Mouse (Mus musculus): ENCODE measurements around the gene AW549877. TPM values are rescaled to one million over a fixed set of nuclear protein-coding genes. Genes with fewer than 3 reads are reported as not detected.

Gene AW549877
- polyA plus RNA-seq, 1 experiment from 2014 or later, result 6.7 TPM

DNA sequence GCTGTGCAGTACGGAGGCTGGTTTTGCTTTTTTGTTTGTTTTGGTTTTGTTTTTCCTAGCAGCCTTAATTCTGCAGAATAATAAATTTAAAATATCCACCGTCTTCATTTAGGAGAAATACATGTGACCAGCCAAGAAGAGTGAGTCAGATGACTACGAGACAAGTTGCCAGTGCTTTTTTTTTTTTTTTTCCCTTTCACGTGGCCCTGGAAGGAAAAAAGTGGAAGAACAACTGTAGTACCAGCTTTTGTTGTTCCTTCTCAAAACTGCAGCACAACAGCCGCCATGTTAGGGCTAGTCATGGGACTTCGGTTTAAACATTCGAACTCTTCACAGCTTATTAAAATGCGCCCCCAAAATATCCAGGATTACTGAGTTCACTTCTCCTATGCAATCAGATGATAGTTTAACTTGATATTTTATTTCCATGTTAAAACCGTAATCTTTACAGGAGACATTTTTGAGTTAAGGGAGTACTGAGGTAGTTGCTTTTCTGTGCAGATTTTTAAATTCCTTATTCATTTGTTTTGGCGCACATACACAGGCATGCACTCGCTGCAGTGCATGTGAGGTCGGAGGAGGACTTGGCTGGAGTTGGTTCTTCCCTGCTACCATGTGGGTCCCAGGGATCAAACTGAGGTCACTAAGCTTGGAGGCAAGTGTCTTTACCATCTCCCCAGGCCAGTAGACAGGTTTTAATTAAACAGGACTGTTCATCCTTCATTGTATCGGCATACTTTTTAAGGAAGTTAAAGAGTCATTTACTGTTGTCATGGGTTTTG, 29.4 kb upstream of the AW549877 start:
- Histone ChIP-seq H3K9ac (no peak overlapping the region), H3K36me3 (replicated peaks) (no peaks in the 10 kb centered on the region), H3K4me3 (replicated peaks) (no peak overlapping the region), H3K27me3 (peaks cover 12% of the 10 kb centered on the region), H3K27ac (replicated peaks) (no peak overlapping the region), H3K9me3 (replicated peaks) (no peaks in the 10 kb centered on the region), H3K4me1 (replicated peaks) (peaks cover 11% of the 10 kb centered on the region; the same call in 1 of the 2 replicates), H3K4me2 (no peak overlapping the region)
- WGBS (ENCODE audit: insufficient replicate concordance), result 68% methylated on average over 13 of the region's 13 CpGs
- ATAC-seq (ENCODE audit: insufficient read depth), result no peak

DNA sequence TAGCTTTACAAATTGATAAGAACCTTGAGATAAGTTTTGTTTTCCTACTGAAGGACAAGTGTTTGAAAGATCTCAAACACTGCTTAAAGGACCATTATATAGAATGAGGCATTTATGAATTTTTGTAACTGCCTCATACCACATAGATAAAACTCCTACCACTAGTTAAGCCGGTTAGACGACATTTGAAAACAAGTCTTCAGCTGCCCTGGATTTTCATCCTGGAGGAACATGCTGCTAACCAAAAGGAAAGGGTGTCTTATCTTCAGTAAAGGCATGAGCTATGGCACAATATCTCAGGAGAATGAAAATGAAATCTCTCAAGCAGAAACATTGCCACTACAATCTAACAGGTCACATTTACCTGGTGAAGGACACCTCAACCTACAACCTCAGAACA, 28.2 kb upstream of the AW549877 start:
- Histone ChIP-seq H3K27ac (replicated peaks) (no peak overlapping the region), H3K9me3 (replicated peaks) (no peaks in the 10 kb centered on the region), H3K27me3 (peaks cover 12% of the 10 kb centered on the region), H3K4me2 (no peak overlapping the region), H3K9ac (no peak overlapping the region), H3K36me3 (replicated peaks) (no peaks in the 10 kb centered on the region), H3K4me3 (replicated peaks) (no peak overlapping the region), H3K4me1 (replicated peaks) (peaks cover 11% of the 10 kb centered on the region; the same call in 1 of the 2 replicates)
- ATAC-seq (ENCODE audit: insufficient read depth), result no peak
- WGBS (ENCODE audit: insufficient replicate concordance), result 62% methylated on average over 2 of the region's 2 CpGs

DNA sequence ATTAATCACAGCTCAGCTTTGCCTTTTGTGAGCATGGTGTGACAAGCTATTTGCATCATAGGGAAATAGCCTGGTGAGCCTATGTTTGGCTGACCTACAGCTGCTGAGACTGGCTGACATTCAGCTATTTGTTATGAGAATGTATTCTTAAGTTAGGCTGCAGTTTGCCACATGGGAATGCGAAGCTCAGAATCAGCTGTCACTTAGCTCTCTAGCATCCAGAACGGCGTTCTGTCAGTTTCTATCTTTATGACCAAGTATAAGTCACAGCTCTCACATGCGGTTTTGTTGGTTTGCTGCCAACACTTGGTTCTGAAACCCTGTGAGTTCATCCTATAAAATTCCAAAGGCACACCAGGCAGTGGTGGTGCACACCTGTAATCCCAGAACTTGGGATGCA, 25.2 kb upstream of the AW549877 start:
- H3K4me2 ChIP-seq, result no peak overlapping the region
- no peaks in the 10 kb centered on the region for H3K9me3 ChIP-seq (replicated peaks)
- no peaks in the 10 kb centered on the region for H3K36me3 ChIP-seq (replicated peaks)
- no peak overlapping the region for H3K4me3 ChIP-seq (replicated peaks)
- 59% methylated on average over 4 of the region's 4 CpGs for WGBS (ENCODE audit: insufficient replicate concordance)
- H3K27ac ChIP-seq (replicated peaks), result no peak overlapping the region
- H3K4me1 ChIP-seq (replicated peaks), result no peaks in the 10 kb centered on the region
- no peak overlapping the region for H3K9ac ChIP-seq
- no peaks in the 10 kb centered on the region for H3K27me3 ChIP-seq
- no peak for ATAC-seq (ENCODE audit: insufficient read depth)

DNA sequence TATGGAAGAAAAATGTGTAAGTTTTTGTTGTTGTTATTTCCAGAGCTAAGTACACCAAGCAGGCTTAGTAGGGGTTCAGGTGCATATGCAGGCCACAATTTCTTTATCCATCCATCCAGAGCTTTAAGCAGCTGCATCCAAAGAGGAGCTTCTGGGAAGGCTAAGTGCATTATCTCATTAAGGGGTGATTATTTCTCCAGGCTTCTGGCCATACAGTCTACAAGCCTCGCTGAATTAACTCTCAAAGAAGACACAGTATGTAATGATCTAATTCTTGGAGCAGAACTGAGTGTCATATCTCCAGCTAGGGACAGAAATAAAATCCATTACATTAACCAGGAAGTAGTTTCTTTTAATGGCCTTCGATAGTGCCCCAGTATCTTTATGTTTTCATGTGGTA, 18.3 kb upstream of the AW549877 start:
- WGBS (ENCODE audit: insufficient replicate concordance), result 65% methylated on average over 2 of the region's 2 CpGs
- no peak overlapping the region for H3K9ac ChIP-seq
- no peaks in the 10 kb centered on the region for H3K4me1 ChIP-seq (replicated peaks)
- H3K4me2 ChIP-seq, result no peak overlapping the region
- H3K27me3 ChIP-seq, result no peaks in the 10 kb centered on the region
- H3K4me3 ChIP-seq (replicated peaks), result no peak overlapping the region
- H3K9me3 ChIP-seq (replicated peaks), result no peaks in the 10 kb centered on the region
- H3K36me3 ChIP-seq (replicated peaks), result no peaks in the 10 kb centered on the region
- ATAC-seq (ENCODE audit: insufficient read depth), result no peak
- no peak overlapping the region for H3K27ac ChIP-seq (replicated peaks)

DNA sequence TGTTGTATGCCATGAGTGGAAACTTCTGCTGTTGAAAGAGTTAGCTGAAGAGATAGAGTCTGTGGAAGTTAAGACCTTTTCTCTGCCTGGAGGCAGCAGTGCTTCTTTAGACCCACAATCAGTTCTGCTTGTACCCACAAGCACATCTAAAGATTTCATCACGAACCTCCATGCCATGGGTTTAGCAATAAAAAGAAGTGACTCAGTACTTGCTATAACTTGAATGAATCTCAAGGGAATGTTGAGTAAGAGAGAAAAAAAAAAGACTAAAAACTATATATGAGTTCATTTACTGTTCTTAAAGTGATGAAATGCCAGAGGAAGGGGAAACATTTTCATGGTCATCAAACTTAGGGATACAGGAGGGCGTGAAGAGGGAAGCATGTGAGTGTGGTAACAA, 5.0 kb upstream of the AW549877 start:
- Histone ChIP-seq H3K4me1 (replicated peaks) (peaks cover 4% of the 10 kb centered on the region), H3K27me3 (no peaks in the 10 kb centered on the region), H3K4me2 (no peak overlapping the region), H3K9me3 (replicated peaks) (no peaks in the 10 kb centered on the region), H3K27ac (replicated peaks) (no peak overlapping the region), H3K36me3 (replicated peaks) (no peaks in the 10 kb centered on the region), H3K9ac (no peak overlapping the region), H3K4me3 (replicated peaks) (no peak overlapping the region)
- ATAC-seq (ENCODE audit: insufficient read depth), result no peak
- 45% methylated on average over 2 of the region's 2 CpGs for WGBS (ENCODE audit: insufficient replicate concordance)

DNA sequence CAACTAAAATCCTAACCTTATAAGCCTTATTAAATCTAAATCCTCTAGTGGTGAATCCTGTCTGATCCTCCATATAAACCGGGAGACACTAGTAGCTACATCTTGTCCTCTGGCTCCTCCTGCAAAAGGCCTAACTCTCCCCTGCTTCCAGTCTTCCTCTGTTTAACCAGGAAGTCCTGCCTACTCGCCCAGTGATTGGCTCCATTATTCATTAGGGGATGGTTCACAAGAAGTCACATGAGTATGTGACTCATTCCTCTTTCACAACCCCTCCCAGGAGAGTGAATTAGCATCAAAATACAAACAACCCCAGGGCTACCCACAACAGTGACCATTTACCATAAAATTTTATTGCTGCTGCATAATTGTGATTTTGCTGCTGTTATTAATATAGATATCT, 3.6 kb upstream of the AW549877 start:
- no peak overlapping the region for H3K9ac ChIP-seq
- H3K27me3 ChIP-seq, result no peaks in the 10 kb centered on the region
- ATAC-seq (ENCODE audit: insufficient read depth), result no peak
- H3K36me3 ChIP-seq (replicated peaks), result no peaks in the 10 kb centered on the region
- no peak overlapping the region for H3K4me3 ChIP-seq (replicated peaks)
- H3K4me2 ChIP-seq, result no peak overlapping the region
- H3K9me3 ChIP-seq (replicated peaks), result no peaks in the 10 kb centered on the region
- H3K27ac ChIP-seq (replicated peaks), result no peak overlapping the region
- WGBS (ENCODE audit: insufficient replicate concordance), result 51% methylated on average over 2 of the region's 2 CpGs
- peaks cover 9% of the 10 kb centered on the region for H3K4me1 ChIP-seq (replicated peaks)

DNA sequence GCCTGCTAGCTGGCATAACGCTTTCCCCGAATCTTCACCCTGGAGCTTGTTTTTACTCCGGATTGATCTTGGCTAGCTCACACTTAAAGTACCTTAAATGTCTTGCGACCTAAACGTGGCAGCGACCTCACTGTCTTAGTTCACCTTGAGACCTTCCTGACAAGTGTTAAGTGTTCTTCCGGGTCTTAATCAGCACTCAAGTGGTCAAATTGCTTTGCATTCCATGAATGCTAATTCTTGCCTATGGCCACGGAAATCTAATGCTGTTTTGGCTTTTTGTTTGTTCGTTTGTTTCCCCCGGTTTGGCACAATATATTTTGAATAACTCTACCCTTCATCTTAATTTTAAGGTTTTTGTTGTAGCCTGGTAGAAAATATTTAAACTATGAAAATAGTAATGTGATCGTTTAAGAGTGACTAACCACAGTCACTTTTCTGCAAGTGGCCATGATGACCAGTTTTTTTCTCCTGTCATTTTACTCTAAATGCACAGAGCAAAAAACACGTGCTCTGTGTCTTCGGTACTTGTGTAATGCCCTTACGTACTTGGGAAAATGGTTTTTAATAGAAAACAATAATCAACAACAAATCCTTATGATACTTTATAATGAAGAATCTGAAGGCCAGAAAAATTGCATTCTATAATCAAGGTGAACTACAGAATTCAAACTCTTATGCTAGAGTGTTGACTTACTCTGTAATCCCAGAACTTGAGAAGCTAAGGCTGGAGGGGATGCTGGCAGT, 895 bp upstream of the AW549877 start:
- Histone ChIP-seq H3K27ac (replicated peaks) (peak overlapping the region; percentile 83), H3K9ac (peak overlapping the region; percentile 66), H3K4me1 (replicated peaks) (peaks cover 13% of the 10 kb centered on the region), H3K4me3 (replicated peaks) (peak overlapping the region; percentile 83), H3K9me3 (replicated peaks) (no peaks in the 10 kb centered on the region), H3K36me3 (replicated peaks) (peaks cover 8% of the 10 kb centered on the region), H3K4me2 (peak overlapping the region; percentile 86), H3K27me3 (no peaks in the 10 kb centered on the region)
- WGBS (ENCODE audit: insufficient replicate concordance), result 21% methylated on average over 14 of the region's 14 CpGs
- no peak for ATAC-seq (ENCODE audit: insufficient read depth)

DNA sequence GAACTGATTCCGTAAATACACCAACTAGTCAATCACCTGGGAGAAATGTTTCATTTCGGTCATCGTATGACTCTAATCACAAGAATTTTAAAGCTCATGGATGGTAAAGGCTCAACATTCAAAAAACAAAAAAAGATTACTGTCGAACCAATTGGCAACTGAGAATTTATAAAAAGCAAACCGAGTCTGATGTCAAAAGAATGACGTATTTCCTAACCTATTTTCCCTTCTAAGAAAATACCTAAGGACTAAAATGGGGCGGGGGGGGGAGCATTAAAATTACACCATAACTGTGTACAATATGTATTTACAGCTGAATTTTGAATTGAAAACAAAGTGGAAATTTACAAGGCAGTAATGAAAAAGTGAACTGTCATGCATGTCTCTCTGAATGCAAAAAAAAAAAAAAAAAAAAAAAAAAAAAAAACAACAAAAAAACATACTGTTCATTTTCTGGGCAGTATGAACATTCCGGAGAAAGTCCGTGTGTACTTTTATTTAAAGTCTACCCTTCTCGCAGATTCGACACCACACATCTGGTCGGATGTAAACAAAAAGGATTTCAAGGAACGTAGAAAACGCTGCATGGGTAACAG, 594 bp downstream of the AW549877 start:
- Histone ChIP-seq H3K27ac (replicated peaks) (peak overlapping the region; percentile 92), H3K4me3 (replicated peaks) (peak overlapping the region; percentile 83), H3K36me3 (replicated peaks) (peaks cover 21% of the 10 kb centered on the region), H3K4me1 (replicated peaks) (peaks cover 13% of the 10 kb centered on the region), H3K27me3 (no peaks in the 10 kb centered on the region), H3K4me2 (peak overlapping the region; percentile 86), H3K9me3 (replicated peaks) (no peaks in the 10 kb centered on the region), H3K9ac (peak overlapping the region; percentile 81)
- WGBS (ENCODE audit: insufficient replicate concordance), result 19% methylated on average over 14 of the region's 14 CpGs
- no peak for ATAC-seq (ENCODE audit: insufficient read depth)

DNA sequence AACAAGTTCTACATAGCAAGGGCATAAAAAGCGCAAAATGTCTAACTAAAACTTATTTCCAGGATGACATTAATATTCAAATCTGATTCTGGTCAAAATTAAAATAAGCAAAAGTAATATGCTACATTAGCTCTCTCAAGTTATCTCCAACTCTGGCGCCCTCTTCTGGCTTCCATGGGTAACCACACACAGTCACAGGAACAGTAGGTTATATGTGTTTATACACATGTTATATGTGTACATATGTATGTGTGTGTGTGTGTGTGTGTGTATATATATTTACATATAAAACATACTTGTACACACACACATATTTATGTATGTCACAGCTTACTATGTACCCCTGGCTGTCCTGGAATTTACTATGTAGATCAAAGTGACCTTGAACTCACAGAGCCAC, 7.6 kb downstream of the AW549877 start:
- Histone ChIP-seq H3K36me3 (replicated peaks) (peaks cover 43% of the 10 kb centered on the region), H3K27ac (replicated peaks) (no peak overlapping the region), H3K4me1 (replicated peaks) (no peaks in the 10 kb centered on the region), H3K27me3 (no peaks in the 10 kb centered on the region), H3K9ac (no peak overlapping the region), H3K4me3 (replicated peaks) (no peak overlapping the region), H3K9me3 (replicated peaks) (no peaks in the 10 kb centered on the region), H3K4me2 (no peak overlapping the region)
- ATAC-seq (ENCODE audit: insufficient read depth), result no peak
- WGBS (ENCODE audit: insufficient replicate concordance), result 47% methylated on average over 2 of the region's 2 CpGs

DNA sequence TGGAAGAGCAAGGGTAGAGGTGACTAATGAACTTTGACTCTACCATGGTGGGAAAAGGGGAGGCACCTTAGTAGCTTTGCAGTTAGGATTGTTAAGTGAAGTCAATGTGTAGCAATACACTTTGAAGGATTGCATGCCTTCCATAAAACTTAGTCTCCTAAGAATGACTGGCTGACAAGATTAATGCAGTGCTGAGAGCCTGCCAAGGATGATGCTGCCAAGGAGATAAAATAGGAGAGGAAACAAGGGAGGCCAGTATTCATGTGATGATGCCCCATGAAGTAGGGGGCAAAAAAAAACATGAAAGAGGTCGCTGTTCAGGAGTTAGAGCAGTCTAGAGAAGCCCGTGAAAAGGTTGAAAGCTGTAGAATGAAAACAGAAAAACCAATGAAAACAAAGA, 10.7 kb downstream of the AW549877 start:
- no peak for ATAC-seq (ENCODE audit: insufficient read depth)
- no peak overlapping the region for H3K27ac ChIP-seq (replicated peaks)
- H3K9me3 ChIP-seq (replicated peaks), result no peaks in the 10 kb centered on the region
- H3K27me3 ChIP-seq, result no peaks in the 10 kb centered on the region
- H3K4me1 ChIP-seq (replicated peaks), result peaks cover 3% of the 10 kb centered on the region
- no peak overlapping the region for H3K4me3 ChIP-seq (replicated peaks)
- no peak overlapping the region for H3K9ac ChIP-seq
- peaks cover 22% of the 10 kb centered on the region for H3K36me3 ChIP-seq (replicated peaks)
- no peak overlapping the region for H3K4me2 ChIP-seq
- WGBS (ENCODE audit: insufficient replicate concordance), result 61% methylated on average over 2 of the region's 2 CpGs

DNA sequence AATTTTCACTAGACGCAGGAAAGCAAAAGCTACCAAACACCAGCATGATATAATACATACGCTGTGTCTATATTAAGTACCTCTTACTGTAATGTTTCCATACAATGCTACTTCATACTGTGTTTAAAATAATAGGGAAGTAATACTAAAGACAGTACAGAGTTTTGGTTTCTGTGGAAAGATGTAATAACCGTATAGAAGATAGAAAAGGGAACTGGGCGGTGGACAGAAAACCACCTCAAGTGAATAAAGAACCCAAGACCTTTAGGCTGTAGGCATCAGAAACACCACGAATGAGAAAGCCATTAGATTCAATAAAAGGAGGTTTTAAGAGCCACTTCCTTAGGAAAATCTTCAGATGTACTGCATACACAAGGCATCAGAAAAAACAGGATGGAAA, 12.8 kb downstream of the AW549877 start:
- Histone ChIP-seq H3K4me2 (no peak overlapping the region), H3K4me1 (replicated peaks) (peaks cover 16% of the 10 kb centered on the region), H3K9ac (no peak overlapping the region), H3K27me3 (no peaks in the 10 kb centered on the region), H3K36me3 (replicated peaks) (peaks cover 15% of the 10 kb centered on the region), H3K4me3 (replicated peaks) (no peak overlapping the region), H3K27ac (replicated peaks) (no peak overlapping the region), H3K9me3 (replicated peaks) (no peaks in the 10 kb centered on the region)
- WGBS (ENCODE audit: insufficient replicate concordance), result 64% methylated on average over 5 of the region's 5 CpGs
- ATAC-seq (ENCODE audit: insufficient read depth), result no peak
